In the genomic region with DNA sequence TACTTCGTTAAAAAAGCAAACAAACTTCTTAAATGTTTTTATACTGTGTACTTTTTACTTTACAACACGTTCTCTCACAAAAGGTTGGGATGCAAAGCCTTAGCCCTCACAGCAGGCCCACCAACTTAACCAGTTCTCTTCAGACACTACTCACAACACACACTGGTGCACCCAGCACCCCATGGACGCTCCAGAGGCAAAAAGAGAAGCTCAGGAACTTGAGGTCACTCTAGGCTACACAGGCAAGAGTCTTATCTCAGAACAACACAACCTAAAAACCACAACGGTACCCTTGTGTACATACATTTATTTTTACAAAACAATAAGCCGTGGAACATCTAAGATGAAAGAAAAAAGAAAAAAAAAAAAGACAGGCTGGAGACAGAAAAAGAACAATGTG, we compare ENCODE assay signal across 8 mouse cellular contexts. TPM values are rescaled to one million over a fixed set of nuclear protein-coding genes. Genes with fewer than 3 reads are reported as not detected.
DNase-seq lines count a peak whose midpoint lies in the region; ATAC-seq and TF ChIP-seq lines count a peak whose summit lies in the region.

No protein-coding gene starts in this region.

- H3K4me3 ChIP-seq in ES-Bruce4 (ENCODE audit: low read depth, low read length) = peak overlapping the region; percentile 67
- peak overlapping the region; percentile 92 for H3K4me3 ChIP-seq in heart, postnatal 0 days (ENCODE audit: low read depth, low read length)

- no peak for TF ChIP-seq EP300 in ES-Bruce4 (IDR thresholded peaks at IDR 0.05; ENCODE audit: insufficient read depth, low read depth, low read length)
- no peak for TF ChIP-seq EP300 in heart, postnatal 0 days (IDR thresholded peaks at IDR 0.05; ENCODE audit: low read depth)

- 3% methylated on average over 5 of the region's 5 CpGs for WGBS in heart, postnatal 0 days

- no peak for ATAC-seq in heart, postnatal 0 days (ENCODE audit: insufficient read depth, low read depth)
- ATAC-seq in megakaryocyte progenitor cell, adult 5-6 weeks (replicated peaks; ENCODE audit: poor library complexity) = peak; percentile 32

- H3K9ac ChIP-seq in ES-Bruce4 (ENCODE audit: low read depth, poor library complexity, severe bottlenecking) = peak overlapping the region; percentile 95
- H3K9ac ChIP-seq in heart, postnatal 0 days (replicated peaks; ENCODE audit: low read depth, low read length) = peak overlapping the region; percentile 94

- peak overlapping the region; percentile 87 for H3K4me2 ChIP-seq in heart, postnatal 0 days (ENCODE audit: low read depth, low read length)

- peak; percentile 81 for DNase-seq in heart, adult 11 months
- DNase-seq in heart, postnatal 36 days = no peak
- no peak for DNase-seq in heart, postnatal 0 days (ENCODE audit: low spot score)
- DNase-seq in layer of hippocampus, postnatal 36 days = no peak
- no peak for DNase-seq in yolk sac, embryonic 10.5 days (ENCODE audit: low spot score)
- DNase-seq in cerebellum, adult 9-10 months = no peak

- H3K9me3 ChIP-seq in ES-Bruce4 (replicated peaks; ENCODE audit: control insufficient read depth, insufficient read depth, low read length, poor library complexity, severe bottlenecking) = no peaks in the 10 kb centered on the region
- H3K9me3 ChIP-seq in heart, postnatal 0 days (replicated peaks; ENCODE audit: control insufficient read depth, low read length) = no peaks in the 10 kb centered on the region

- H3K36me3 ChIP-seq in ES-Bruce4 (ENCODE audit: control insufficient read depth, insufficient read depth, low read length, poor library complexity, severe bottlenecking) = 0 out of 2 replicates have a peak, but pooled peaks cover 3% of the 10 kb centered on the region
- no peaks in the 10 kb centered on the region for H3K36me3 ChIP-seq in heart, postnatal 0 days (replicated peaks; ENCODE audit: control insufficient read depth, insufficient read depth, low read length)

- H3K4me1 ChIP-seq in ES-Bruce4 (ENCODE audit: control insufficient read depth, insufficient read depth, low read length) = no peaks in the 10 kb centered on the region
- peaks cover 33% of the 10 kb centered on the region for H3K4me1 ChIP-seq in heart, postnatal 0 days (ENCODE audit: control insufficient read depth, insufficient read depth)

- no peaks in the 10 kb centered on the region for H3K27me3 ChIP-seq in ES-Bruce4 (ENCODE audit: control insufficient read depth, insufficient read depth, low read length, poor library complexity, severe bottlenecking)
- H3K27me3 ChIP-seq in heart, postnatal 0 days (ENCODE audit: control insufficient read depth, insufficient read depth, low read length) = no peaks in the 10 kb centered on the region

- H3K27ac ChIP-seq in ES-Bruce4 (ENCODE audit: insufficient read depth, low read length) = no peak overlapping the region
- H3K27ac ChIP-seq in heart, postnatal 0 days (ENCODE audit: low read depth) = no peak overlapping the region

- intact Hi-C loops in heart, postnatal 36 days (cut with DNase I) = loop anchor here (5.0 kb wide), 1 partner anchor 53 kb away; a partner anchor contains a TSS

- TF ChIP-seq POLR2A in ES-Bruce4 (IDR thresholded peaks at IDR 0.05; ENCODE audit: insufficient read depth, low read length) = no peak

- no peak for TF ChIP-seq CTCF in ES-Bruce4 (IDR thresholded peaks at IDR 0.05; ENCODE audit: low read depth, low read length)
- no peak for TF ChIP-seq CTCF in heart, postnatal 0 days (IDR thresholded peaks at IDR 0.05; ENCODE audit: low read depth)

RNA-seq across cellular contexts. Expression of a gene that starts 1.2 kb away (rescaled TPM):
- 10 to 100 TPM; 37.5 to 39.6 TPM for total RNA-seq in heart, postnatal 36 days (2021)
- 98.0 and 109 TPM in 2 replicates for polyA plus RNA-seq in ES-Bruce4 (2011; ENCODE audit: insufficient read depth, insufficient read length, low read depth, missing spikeins)
- 64.1 and 79.9 TPM in 2 replicates for total RNA-seq in heart, postnatal 0 days (2014; rRNA removed; ENCODE audit: low replicate concordance)
- 82.2 and 84.6 TPM in 2 replicates for polyA plus RNA-seq in heart, postnatal 0 days (2015; fragmentation: Nextera tagmentation; extraction: Ambion mirVana)
- total RNA-seq in megakaryocyte progenitor cell, adult 5-6 weeks (2015) = 80.3 and 85.5 TPM in 2 replicates
- 34.1 and 39.4 TPM in 2 replicates for total RNA-seq in megakaryocyte progenitor cell, adult 5-6 weeks (2017)
- total RNA-seq in layer of hippocampus, postnatal 36 days (2021) = 10 to 100 TPM; 70.2 to 71.4 TPM

RNA-seq across cellular contexts. Expression of a gene that starts 1.3 kb away (rescaled TPM):
- 1 to 10 TPM in 1 of 2 experiments, under 1 TPM in 1; 0.62 to 1.9 TPM for total RNA-seq in heart, postnatal 36 days (2021)
- polyA plus RNA-seq in ES-Bruce4 (2011; ENCODE audit: insufficient read depth, insufficient read length, low read depth, missing spikeins) = 64.8 and 65.2 TPM in 2 replicates
- 8.0 and 10.7 TPM in 2 replicates for total RNA-seq in heart, postnatal 0 days (2014; rRNA removed; ENCODE audit: low replicate concordance)
- 11.3 and 12.3 TPM in 2 replicates for polyA plus RNA-seq in heart, postnatal 0 days (2015; fragmentation: Nextera tagmentation; extraction: Ambion mirVana)
- total RNA-seq in megakaryocyte progenitor cell, adult 5-6 weeks (2015) = 46.1 and 53.0 TPM in 2 replicates
- 45.9 and 56.2 TPM in 2 replicates for total RNA-seq in megakaryocyte progenitor cell, adult 5-6 weeks (2017)
- total RNA-seq in layer of hippocampus, postnatal 36 days (2021) = 1 to 10 TPM; 2.6 to 2.7 TPM

RNA-seq across cellular contexts. Expression of a gene that starts 50.6 kb away (rescaled TPM):
- 1 to 10 TPM; 3.3 to 5.6 TPM for total RNA-seq in heart, postnatal 36 days (2021)
- 22.7 and 48.2 TPM in 2 replicates for polyA plus RNA-seq in ES-Bruce4 (2011; ENCODE audit: insufficient read depth, insufficient read length, low read depth, missing spikeins)
- not detected in 2 replicates for total RNA-seq in heart, postnatal 0 days (2014; rRNA removed; ENCODE audit: low replicate concordance)
- polyA plus RNA-seq in heart, postnatal 0 days (2015; fragmentation: Nextera tagmentation; extraction: Ambion mirVana) = 1.7 and 1.8 TPM in 2 replicates
- total RNA-seq in megakaryocyte progenitor cell, adult 5-6 weeks (2015) = 40.1 and 57.4 TPM in 2 replicates
- total RNA-seq in megakaryocyte progenitor cell, adult 5-6 weeks (2017) = 14.5 and 14.6 TPM in 2 replicates
- total RNA-seq in layer of hippocampus, postnatal 36 days (2021) = 1 to 10 TPM in 1 of 2 experiments, not detected in 1; 2.6 TPM

RNA-seq across cellular contexts. Expression of a gene that starts 54.5 kb away (rescaled TPM):
- 1 to 10 TPM; 7.5 to 8.2 TPM for total RNA-seq in heart, postnatal 36 days (2021)
- 25.3 and 26.7 TPM in 2 replicates for polyA plus RNA-seq in ES-Bruce4 (2011; ENCODE audit: insufficient read depth, insufficient read length, low read depth, missing spikeins)
- 0.97 and 4.7 TPM in 2 replicates for total RNA-seq in heart, postnatal 0 days (2014; rRNA removed; ENCODE audit: low replicate concordance)
- 10.1 and 10.5 TPM in 2 replicates for polyA plus RNA-seq in heart, postnatal 0 days (2015; fragmentation: Nextera tagmentation; extraction: Ambion mirVana)
- total RNA-seq in megakaryocyte progenitor cell, adult 5-6 weeks (2015) = 21.5 and 30.9 TPM in 2 replicates
- 38.4 and 40.8 TPM in 2 replicates for total RNA-seq in megakaryocyte progenitor cell, adult 5-6 weeks (2017)
- 10 to 100 TPM; 14.3 to 16.2 TPM for total RNA-seq in layer of hippocampus, postnatal 36 days (2021)

RNA-seq across cellular contexts. Expression of a gene that starts 54.9 kb away (rescaled TPM):
- total RNA-seq in heart, postnatal 36 days (2021) = 10 to 100 TPM in 1 of 2 experiments, 1 to 10 TPM in 1; 9.3 to 12.3 TPM
- polyA plus RNA-seq in ES-Bruce4 (2011; ENCODE audit: insufficient read depth, insufficient read length, low read depth, missing spikeins) = 86.8 and 87.3 TPM in 2 replicates
- total RNA-seq in heart, postnatal 0 days (2014; rRNA removed; ENCODE audit: low replicate concordance) = 8.2 and 13.1 TPM in 2 replicates
- 10.3 and 10.5 TPM in 2 replicates for polyA plus RNA-seq in heart, postnatal 0 days (2015; fragmentation: Nextera tagmentation; extraction: Ambion mirVana)
- total RNA-seq in megakaryocyte progenitor cell, adult 5-6 weeks (2015) = 47.7 and 52.3 TPM in 2 replicates
- total RNA-seq in megakaryocyte progenitor cell, adult 5-6 weeks (2017) = 60.2 and 77.1 TPM in 2 replicates
- 10 to 100 TPM; 18.6 to 20.4 TPM for total RNA-seq in layer of hippocampus, postnatal 36 days (2021)
